Mouse (Mus musculus): ENCODE measurements at regions not wholly inside any gene's neighbourhood (a gene's known extent, or its start where the extent isn't known, plus 50 kb on each side); places are given as distances from the start of the nearest gene placed in this dataset.

- TF ChIP-seq GATA1 (IDR thresholded peaks at IDR 0.05; ENCODE audit: low read length), result no peak
- TF ChIP-seq TAL1 (IDR thresholded peaks at IDR 0.05; ENCODE audit: low read length), result no peak
These were observed 92.3 kb upstream of the Tspan5 start for GRCm38 (mm10) chr3:138649699-138650098.

All from erythroblast, embryonic 14.5 days (primary cell).